Mouse (Mus musculus): ENCODE results near the gene Gm20431.

The Gm20431 gene

GRCm38 (mm10) chr2:167634865-167635512 is 26.3 kb downstream of the Gm20431 start:
- in situ Hi-C loops (cut with MboI; ENCODE audit: unreplicated experiment in 2 of 2) = no loop called here

GRCm38 (mm10) chr2:167634338-167634770 is 26.9 kb downstream of the Gm20431 start:
- in situ Hi-C loops (cut with MboI; ENCODE audit: unreplicated experiment in 2 of 2) = no loop called here

- in situ Hi-C loops (cut with MboI; ENCODE audit: unreplicated experiment in 2 of 2) = no loop called here
These were observed 27.8 kb downstream of the Gm20431 start for GRCm38 (mm10) chr2:167633537-167633872.

GRCm38 (mm10) chr2:167632731-167633536 is 28.4 kb downstream of the Gm20431 start:
- in situ Hi-C loops (cut with MboI; ENCODE audit: unreplicated experiment in 2 of 2) = no loop called here

GRCm38 (mm10) chr2:167631591-167632448 is 29.5 kb downstream of the Gm20431 start, which contains the start of gene Ube2v1:
Gene Ube2v1 (minus strand): TSS chr2:167632095.
- in situ Hi-C loops (cut with MboI; ENCODE audit: unreplicated experiment in 2 of 2) = no loop called here

GRCm38 (mm10) chr2:167631181-167631590 is 30.1 kb downstream of the Gm20431 start:
- in situ Hi-C loops (cut with MboI; ENCODE audit: unreplicated experiment in 2 of 2) = no loop called here

- in situ Hi-C loops (cut with MboI; ENCODE audit: unreplicated experiment in 2 of 2) = no loop called here
These were observed 30.9 kb downstream of the Gm20431 start for GRCm38 (mm10) chr2:167630421-167630820.

GRCm38 (mm10) chr2:167629665-167630209 is 31.6 kb downstream of the Gm20431 start:
- in situ Hi-C loops (cut with MboI; ENCODE audit: unreplicated experiment in 2 of 2) = no loop called here

GRCm38 (mm10) chr2:167628872-167629271 is 32.4 kb downstream of the Gm20431 start:
- in situ Hi-C loops (cut with MboI; ENCODE audit: unreplicated experiment in 2 of 2) = no loop called here

- in situ Hi-C loops (cut with MboI; ENCODE audit: unreplicated experiment in 2 of 2) = no loop called here
These were observed 34.3 kb downstream of the Gm20431 start for GRCm38 (mm10) chr2:167627019-167627418.

- in situ Hi-C loops (cut with MboI; ENCODE audit: unreplicated experiment in 2 of 2) = no loop called here
These were observed 35.6 kb downstream of the Gm20431 start for GRCm38 (mm10) chr2:167625670-167626069.

- in situ Hi-C loops (cut with MboI; ENCODE audit: unreplicated experiment in 2 of 2) = loop anchor here in 1 of 2 experiments (25.0 kb wide), 1 partner anchor 337 kb away; no protein-coding TSS in a partner anchor
These were observed 36.8 kb downstream of the Gm20431 start for GRCm38 (mm10) chr2:167624368-167625075.

- in situ Hi-C loops (cut with MboI; ENCODE audit: unreplicated experiment in 2 of 2) = loop anchor here in 1 of 2 experiments (25.0 kb wide), 1 partner anchor 336 kb away; no protein-coding TSS in a partner anchor
These were observed 38.3 kb downstream of the Gm20431 start for GRCm38 (mm10) chr2:167622965-167623364.

- in situ Hi-C loops (cut with MboI; ENCODE audit: unreplicated experiment in 2 of 2) = loop anchor here in 1 of 2 experiments (25.0 kb wide), 1 partner anchor 335 kb away; no protein-coding TSS in a partner anchor
These were observed 38.9 kb downstream of the Gm20431 start for GRCm38 (mm10) chr2:167622352-167622751.

- in situ Hi-C loops (cut with MboI; ENCODE audit: unreplicated experiment in 2 of 2) = loop anchor here in 1 of 2 experiments (25.0 kb wide), 1 partner anchor 334 kb away; no protein-coding TSS in a partner anchor
These were observed 39.8 kb downstream of the Gm20431 start for GRCm38 (mm10) chr2:167621255-167622087.

- in situ Hi-C loops (cut with MboI; ENCODE audit: unreplicated experiment in 2 of 2) = loop anchor here in 1 of 2 experiments (25.0 kb wide), 1 partner anchor 330 kb away; no protein-coding TSS in a partner anchor
These were observed 43.8 kb downstream of the Gm20431 start for GRCm38 (mm10) chr2:167617472-167617871.

GRCm38 (mm10) chr2:167617034-167617433 is 44.3 kb downstream of the Gm20431 start:
- in situ Hi-C loops (cut with MboI; ENCODE audit: unreplicated experiment in 2 of 2) = loop anchor here in 1 of 2 experiments (25.0 kb wide), 1 partner anchor 330 kb away; no protein-coding TSS in a partner anchor

GRCm38 (mm10) chr2:167613335-167613734 is 48.0 kb downstream of the Gm20431 start:
- in situ Hi-C loops (cut with MboI; ENCODE audit: unreplicated experiment in 2 of 2) = loop anchor here in 1 of 2 experiments (25.0 kb wide), 1 partner anchor 326 kb away; no protein-coding TSS in a partner anchor

Data from v-Abl transformed pro-B cells (cell line).